Mouse (Mus musculus): ENCODE results near the gene Cmtr2.
A peak's percentile ranks its signal among the peaks of the same experiment; 100 is the strongest.

The Cmtr2 gene

DNA sequence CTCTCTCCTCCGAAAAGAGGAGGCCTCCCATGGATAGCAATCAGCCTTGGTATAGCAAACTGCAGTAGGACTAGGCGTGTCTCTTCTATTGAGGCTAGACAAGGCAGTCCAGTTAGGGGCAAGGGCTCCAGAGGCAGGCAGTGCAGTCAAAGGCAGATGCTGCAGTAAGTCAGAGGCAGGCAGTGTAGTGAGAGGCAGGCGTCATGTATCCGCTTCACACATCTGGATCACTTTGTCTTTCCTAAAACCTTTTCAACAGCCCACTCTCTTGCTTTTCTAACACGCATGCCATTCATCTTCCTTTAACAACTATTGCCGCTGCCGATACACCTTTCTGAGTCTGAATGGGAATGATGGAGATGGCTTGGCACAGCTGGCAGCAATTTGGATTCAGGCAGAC, at the start of gene Cmtr2:
Gene Cmtr2, plus strand, starts transcription at position 301 of the 400 bp plus-strand sequence.
- no peak for DNase-seq (ENCODE audit: low spot score in 2 of 2)

DNA sequence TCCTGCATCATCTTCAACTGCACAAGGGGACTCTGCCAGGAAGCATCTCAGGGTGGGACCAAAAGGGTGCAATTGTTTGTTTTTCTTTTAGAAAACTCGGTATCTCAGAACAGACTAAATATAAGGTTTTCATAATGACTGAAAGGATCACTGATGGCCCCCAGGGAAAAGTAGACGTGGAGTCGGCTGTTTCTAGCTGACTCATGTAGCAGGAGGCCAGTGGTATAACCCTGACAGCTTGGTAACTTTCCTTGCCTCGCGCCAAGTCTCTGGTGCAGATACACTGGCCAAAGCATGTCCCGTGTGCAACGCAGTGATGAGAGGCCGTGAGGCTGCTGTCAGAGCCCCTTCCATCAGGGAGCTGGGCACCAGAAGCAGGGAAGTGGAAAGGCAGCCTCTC, 49.2 kb upstream of the Cmtr2 start:
- no peak for DNase-seq (ENCODE audit: low spot score in 2 of 2)

GRCm38 (mm10) chr8:110168046-110168445, 47.4 kb upstream of the Cmtr2 start, which contains the start of gene Calb2:
Calb2 (minus strand) TSS chr8:110168210.
- DNase-seq (ENCODE audit: low spot score in 2 of 2) = peak in 1 of 2 experiments; percentile 73

DNA sequence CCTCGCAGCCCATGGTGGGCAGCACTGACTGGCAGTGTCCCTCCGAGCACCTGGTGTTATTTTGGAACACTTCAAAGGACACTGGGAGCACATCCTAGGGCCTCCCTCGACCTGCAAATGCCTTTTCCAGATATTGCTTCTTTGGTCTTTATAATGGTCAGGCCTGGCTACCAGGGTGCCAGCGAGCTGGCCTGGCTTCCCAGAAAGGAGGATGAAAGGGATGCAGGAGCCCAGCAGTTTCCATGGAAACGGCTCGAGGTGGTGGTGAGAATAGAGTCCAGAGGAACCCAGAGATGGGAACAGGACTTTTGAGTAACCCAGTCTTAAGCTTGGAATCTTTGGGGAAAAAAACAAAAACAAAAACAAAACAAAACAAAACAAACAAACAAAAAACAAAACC, 43.3 kb upstream of the Cmtr2 start:
- no peak for DNase-seq (ENCODE audit: low spot score in 2 of 2)

DNA sequence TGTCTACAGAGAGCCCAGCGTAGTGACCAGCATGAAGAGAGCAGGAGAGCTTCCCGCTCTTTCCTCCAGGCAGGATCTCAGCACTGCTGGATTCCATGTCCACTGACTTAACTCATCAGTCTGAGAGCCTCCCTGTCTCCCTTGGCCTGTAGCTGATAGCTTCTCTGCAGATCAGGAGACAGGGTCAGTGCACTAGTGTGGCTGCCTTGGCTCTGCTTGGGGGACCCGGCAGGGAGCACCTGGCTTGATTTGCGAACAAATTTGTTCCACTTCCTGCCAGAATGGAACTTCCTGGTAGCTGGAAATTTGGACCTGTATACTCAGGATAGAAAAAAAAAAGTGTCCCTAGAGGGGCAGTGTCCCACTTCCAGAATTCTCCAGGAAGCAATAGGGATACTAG, 40.6 kb upstream of the Cmtr2 start:
- no peak for DNase-seq (ENCODE audit: low spot score in 2 of 2)

DNA sequence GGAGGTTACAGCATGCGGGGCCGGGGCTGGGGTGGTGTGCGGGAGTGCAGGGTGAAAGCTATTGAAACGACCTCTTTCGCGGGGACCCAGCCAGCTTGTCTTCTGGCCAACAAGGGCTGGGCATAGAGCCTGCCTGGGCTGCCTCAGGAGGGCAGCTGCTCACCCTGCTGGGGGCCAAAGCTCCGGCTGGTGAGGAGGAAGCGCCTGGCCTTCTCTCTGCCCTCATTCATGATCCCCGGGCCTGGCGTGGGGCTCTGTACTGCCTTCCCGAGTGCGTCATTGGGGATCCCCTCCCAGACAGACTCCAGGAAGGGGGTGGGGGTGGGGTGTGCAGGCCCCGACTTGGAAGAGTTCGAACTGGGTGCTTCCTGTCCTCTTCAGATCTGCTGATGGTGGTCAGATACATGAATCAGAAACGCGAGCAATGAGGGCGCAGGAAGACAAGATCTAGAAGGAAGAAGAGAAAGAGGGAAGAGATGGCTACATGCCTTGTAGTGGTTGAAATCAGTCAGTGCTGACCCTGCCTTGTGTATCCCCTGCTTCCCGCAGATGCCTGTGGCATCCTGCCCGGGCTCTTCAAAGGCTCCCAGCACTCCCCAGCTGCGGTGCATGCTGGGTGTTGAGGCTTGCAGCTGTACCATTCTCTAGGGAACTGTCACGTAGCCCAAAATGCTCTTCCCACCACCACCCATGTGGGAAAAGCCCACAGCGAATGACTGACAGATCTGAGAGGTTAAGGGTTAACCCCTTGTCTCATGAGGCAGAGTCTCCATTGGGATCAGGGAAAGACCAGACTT, 37.9 kb upstream of the Cmtr2 start:
- no peak for DNase-seq (ENCODE audit: low spot score in 2 of 2)

DNA sequence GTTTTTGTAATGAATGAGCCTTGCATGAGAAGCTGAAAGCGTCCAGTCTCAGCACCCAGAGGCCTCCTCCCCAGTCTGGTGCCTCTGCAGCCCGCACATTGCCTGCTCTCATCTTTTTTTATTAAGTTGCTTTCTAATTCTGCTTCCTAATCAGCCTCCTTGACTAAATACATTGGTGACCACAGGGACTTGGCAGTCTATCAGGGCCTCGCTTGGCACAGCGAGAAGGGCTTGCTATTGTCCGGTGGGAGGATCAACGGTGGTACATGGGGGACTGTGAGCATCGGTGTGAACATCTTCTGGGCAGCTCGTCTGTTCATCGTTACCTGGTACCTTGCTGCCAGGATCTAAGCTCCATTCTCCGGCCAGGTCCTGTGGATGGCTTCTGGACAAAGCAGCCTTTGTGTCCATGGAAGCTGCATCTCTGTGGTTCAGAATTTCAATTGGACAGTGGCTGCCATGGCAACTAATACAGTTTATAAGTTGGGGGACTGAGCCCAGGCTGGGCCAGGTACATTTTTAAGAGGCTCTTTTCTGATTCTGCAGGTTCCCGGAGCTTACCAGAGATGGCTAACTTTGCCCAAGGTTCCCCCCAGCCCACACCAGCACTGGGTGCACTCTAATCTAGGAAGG, 32.6 kb upstream of the Cmtr2 start:
- DNase-seq (ENCODE audit: low spot score in 2 of 2) = no peak

GRCm38 (mm10) chr8:110183748-110184147, 31.7 kb upstream of the Cmtr2 start:
- DNase-seq (ENCODE audit: low spot score in 2 of 2) = no peak

DNA sequence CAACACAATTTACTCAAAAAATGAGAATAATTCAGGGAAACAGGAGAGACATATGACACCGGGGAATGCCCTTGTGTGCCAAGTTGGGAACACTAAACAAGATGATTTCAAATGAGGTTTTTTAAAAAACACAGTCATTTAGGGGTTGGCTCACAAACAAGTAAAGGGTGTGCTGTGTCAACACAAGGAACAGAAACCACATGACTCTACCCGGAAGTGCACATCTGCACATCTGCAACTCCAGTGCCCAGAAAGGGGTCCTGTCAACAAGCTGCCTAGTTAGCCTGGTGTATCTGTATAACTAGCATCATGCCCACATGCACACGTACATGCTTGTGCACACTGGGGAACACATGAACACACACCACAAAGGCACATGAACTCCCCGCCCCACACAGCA, 29.9 kb upstream of the Cmtr2 start:
- DNase-seq (ENCODE audit: low spot score in 2 of 2) = no peak

DNA sequence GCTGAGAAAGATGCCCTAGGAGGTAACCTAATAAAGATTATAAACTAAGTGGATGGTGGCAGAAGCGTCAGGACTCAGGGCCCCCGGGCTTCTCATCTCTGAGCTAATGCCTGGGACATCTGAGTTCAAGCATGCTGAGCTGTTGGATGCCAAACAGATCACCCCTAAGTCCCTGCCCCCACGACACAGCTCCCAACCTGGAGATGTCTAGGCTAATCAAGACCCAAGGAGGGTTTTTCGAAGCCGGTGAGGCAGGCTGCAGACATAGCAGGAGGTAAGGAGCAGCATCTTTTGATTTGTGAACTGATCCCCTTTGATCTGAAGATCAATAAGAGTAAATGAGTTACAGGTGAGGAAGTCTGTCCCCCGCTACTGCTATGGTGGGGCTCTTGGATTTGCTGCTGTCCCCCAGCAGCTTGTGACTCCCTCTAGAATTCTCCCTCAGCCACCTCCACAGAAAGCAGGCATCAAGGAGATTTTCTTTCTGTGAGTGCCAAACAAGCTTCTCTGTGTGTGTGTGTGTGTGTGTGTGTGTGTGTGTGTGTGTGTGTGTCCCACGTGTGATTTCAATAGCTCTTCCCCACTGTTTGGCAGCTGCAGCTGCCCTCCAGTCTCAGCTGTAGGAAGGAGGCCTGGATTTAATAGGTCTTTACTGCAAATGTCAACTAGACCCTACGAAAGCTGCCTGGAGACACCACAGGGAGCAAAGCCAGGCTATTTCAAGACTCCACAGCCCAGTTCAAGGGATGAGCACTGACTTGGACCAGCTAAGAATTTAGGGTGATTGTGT, 26.3 kb upstream of the Cmtr2 start:
- no peak for DNase-seq (ENCODE audit: low spot score in 2 of 2)

DNA sequence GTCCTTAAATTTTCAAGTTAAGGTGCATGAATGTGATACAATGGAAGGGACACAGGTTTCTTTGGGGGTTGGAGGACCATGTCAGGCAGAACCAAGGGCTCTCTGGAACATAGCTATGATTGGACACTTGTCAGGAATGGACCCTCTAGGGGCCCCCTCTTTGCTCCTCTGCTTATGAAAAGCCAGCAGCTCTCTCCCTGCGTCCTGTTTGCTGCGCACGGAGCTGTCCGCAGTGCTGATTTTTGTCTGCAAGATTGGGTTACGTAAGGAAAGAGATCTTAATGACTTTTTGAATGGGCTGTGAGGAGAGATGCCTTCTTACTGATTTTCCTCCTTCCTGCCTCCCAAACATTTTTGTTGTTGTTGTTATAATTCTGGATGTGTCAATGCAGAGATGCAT, 18.8 kb upstream of the Cmtr2 start:
- DNase-seq (ENCODE audit: low spot score in 2 of 2) = no peak

DNA sequence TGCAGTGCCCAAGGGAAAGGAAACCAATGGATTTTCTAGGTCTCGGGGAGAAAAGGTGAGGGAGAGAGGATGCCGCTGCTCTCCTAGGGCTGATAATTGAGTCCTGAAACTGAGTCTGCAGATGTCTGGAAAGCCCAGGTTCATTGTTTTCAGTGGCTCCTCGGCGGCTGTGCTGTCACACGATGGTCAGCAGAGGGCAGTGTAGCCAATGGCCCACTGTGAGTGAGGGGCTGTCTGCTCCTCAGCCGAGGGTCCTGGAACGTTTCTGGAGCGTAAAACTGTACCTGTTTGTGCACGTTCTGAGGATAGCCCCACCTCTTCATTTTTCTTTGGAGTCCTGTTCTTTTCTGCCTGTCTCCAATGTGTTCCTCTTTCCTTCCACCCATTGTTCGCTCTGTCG, 13.7 kb upstream of the Cmtr2 start:
- no peak for DNase-seq (ENCODE audit: low spot score in 2 of 2)

DNA sequence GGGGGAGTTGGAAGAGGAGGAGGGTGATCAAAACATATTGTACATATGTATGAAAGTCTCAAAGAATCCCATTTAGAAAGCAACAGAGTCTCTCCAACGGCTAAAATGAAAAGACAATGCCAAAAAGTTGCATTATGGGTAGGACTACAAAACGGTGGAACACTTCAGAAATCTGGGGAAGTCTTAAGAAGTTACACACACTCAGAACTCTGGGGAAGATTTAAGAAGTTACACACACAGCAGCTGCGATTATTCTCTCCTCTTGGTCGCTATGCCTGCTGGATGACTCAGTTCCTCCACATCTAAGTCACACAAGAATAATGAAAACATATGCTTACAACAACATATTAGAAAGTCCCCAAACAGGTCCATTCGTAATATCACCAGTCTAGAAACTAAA, 788 bp downstream of the Cmtr2 start:
- DNase-seq (ENCODE audit: low spot score in 2 of 2) = no peak

GRCm38 (mm10) chr8:110217198-110217597, 1.7 kb downstream of the Cmtr2 start:
- no peak for DNase-seq (ENCODE audit: low spot score in 2 of 2)

GRCm38 (mm10) chr8:110217681-110218131, 2.2 kb downstream of the Cmtr2 start:
- DNase-seq (ENCODE audit: low spot score in 2 of 2) = peak; percentile 95 to 98

- DNase-seq (ENCODE audit: low spot score in 2 of 2) = no peak
These were observed 3.0 kb downstream of the Cmtr2 start for GRCm38 (mm10) chr8:110218511-110218910.

- DNase-seq (ENCODE audit: low spot score in 2 of 2) = no peak
These were observed 5.5 kb downstream of the Cmtr2 start for GRCm38 (mm10) chr8:110220936-110221335.

- DNase-seq (ENCODE audit: low spot score in 2 of 2) = no peak
These were observed 15.3 kb downstream of the Cmtr2 start for GRCm38 (mm10) chr8:110230803-110231202.

DNA sequence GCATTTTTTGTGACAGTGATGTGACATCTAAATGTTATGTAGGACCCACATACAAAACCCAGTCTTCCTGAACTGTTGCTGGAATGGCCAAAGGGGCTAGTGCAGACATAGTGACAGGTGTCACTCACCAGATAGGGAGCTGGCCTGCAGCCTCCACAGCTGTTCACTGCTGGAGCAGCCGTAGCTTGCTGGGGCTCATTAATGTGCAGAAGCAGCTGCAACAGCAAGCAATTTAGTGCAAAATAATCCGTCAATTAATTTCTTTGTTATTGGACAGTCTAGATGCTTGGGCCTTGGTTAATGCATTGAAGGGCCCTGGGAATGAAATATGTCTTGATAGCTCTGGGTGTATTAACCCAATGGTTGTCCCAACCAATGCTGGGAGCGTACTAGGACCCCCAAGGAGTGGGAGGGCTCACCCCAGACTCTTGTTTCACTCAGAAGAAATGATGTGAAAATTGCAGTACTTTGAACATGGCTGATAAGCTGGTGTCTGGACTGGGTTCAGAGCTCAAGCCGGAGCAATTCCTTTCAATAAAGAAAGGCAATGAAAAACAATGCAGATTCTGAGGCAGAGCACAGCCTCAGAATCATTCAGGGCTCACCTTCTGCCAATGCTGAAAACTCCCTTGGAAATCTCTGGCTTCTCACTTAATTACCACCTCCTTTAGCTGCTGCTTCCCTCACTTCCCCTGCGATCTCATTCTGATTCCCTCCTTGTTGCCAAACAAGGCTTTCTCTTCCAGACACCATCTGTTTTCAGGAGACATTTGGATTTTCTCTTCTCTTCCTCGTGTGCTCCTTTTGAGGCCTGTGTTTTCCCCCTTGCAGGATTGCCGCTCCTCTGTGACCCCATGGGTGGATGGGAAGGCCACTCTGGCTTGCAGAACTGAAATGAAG, 27.1 kb downstream of the Cmtr2 start:
- DNase-seq (ENCODE audit: low spot score in 2 of 2) = no peak

GRCm38 (mm10) chr8:110244566-110244965, 29.1 kb downstream of the Cmtr2 start:
- no peak for DNase-seq (ENCODE audit: low spot score in 2 of 2)

DNA sequence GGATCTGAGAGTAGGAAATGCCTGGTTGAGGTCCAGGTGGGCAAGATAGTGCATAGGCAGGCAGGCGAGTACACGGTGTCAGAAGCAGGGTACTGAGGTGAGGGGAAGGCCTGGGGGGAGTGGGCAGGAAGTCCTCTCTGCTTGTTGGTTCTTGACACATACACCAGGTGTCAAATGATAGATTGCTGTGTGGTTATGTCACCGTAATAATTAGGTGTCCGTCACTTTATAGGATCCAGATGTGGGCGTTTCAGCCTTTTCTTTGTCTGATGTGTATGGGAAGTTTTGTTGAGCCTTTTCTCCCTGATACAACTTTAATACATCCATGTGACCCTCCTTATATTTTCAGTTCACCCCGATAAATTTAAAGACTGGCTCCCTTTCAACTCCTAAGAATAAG, 31.8 kb downstream of the Cmtr2 start:
- DNase-seq (ENCODE audit: low spot score in 2 of 2) = no peak
